Mouse (Mus musculus) testis, adult 2 months (tissue): ENCODE measurements around the gene Ank3.

ENCODE experiments used
- CTCF ChIP-seq: fragments of 200-500 bp; IDR thresholded peaks from 2 replicates; pipeline ENCODE4 v1.5.1; 2012; ENCODE audit warnings: low read depth, mild to moderate bottlenecking, inconsistent platforms, low read length, moderate library complexity; ENCODE audit not compliant: control insufficient read depth, insufficient read depth, insufficient replicate concordance
- POLR2A ChIP-seq: fragments of 200-500 bp; IDR thresholded peaks from 2 replicates; pipeline ENCODE4 v1.6.1; 2012; ENCODE audit warnings: low read depth, mild to moderate bottlenecking, inconsistent platforms, low read length, moderate library complexity; ENCODE audit not compliant: control insufficient read depth

DNA sequence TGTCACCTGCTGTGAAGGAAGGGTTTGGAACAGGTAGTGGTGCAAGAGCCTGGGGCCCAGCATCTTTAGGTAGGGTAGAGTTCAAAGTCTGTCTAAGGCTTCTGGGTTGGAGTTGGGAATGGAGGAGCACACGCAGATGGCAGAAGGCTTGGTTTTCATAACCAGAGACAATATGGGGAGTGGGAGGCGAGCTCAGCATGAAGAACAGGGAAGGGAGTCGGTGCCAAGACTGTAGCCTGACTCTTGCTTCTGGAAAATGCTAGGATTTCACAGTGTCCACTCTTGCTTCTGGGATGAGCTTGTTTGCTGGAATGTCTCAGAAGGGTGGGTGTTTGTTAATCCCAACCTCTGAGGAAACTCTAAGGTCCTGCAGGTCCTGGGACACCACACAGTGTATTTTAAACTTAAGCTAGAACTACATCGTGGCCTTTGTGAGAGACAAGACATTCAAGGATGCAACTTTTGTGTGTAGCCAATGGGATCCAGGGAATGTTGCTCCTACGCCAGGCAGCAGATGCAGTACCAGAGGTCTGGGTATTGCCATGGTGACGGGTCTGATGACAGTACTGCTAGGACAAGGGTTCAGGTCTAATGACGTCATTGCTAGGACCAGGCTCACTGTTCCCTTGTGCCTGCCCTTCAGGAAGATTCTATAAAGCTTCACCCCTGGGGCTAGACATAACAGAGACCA, 222.3 kb downstream of the Ank3 start:
- TF ChIP-seq POLR2A (no peak), CTCF (no peak)
